15 mouse cellular contexts compared by ENCODE assay signal in the genomic region with DNA sequence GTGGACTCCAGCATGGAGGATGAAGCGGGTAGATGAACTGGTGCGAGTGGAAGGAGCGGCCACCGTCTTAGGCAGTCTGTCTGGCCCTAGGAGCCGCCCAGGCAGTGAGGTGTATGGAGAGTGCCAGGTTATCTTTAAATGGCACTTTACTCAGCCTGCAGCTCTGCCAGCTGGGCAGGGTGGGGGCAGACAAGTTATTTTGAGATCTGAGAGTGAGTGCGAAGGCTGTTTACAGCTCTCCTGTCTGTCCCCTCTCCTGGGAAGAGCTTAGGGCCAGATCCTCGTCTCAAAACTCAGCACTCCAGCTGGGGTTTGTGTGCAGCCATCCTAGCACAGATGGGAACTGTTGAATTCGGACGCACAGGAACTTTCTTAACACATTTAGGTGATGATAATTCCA. TPM values are rescaled to one million over a fixed set of nuclear protein-coding genes. Genes with fewer than 3 reads are reported as not detected.
A peak's percentile ranks its signal among the peaks of the same experiment; 100 is the strongest.
DNase-seq lines count a peak whose midpoint lies in the region; ATAC-seq and TF ChIP-seq lines count a peak whose summit lies in the region.
"Had no signal": no experiment of that assay in that cellular context is flagged by ENCODE, and none has a peak within 500 bp of the region (broad histone marks: within the 10 kb centered on the region; RNA-seq: fewer than 3 reads in every experiment).

No protein-coding gene starts in this region.

- 25% methylated on average over 9 of the region's 9 CpGs for WGBS in heart, embryonic 13.5 days
- WGBS in olfactory bulb, adult 2 months, result 41% methylated on average over 9 of the region's 9 CpGs
- WGBS in hindbrain, embryonic 11.5 days, result 76% methylated on average over 9 of the region's 9 CpGs

- H3K9ac ChIP-seq in heart, embryonic 13.5 days, result peak overlapping the region; percentile 67
- H3K9ac ChIP-seq in hindbrain, embryonic 11.5 days (ENCODE audit: low read depth, low read length), result no peak overlapping the region
- H3K9ac ChIP-seq: forebrain, embryonic 13.5 days; limb, embryonic 13.5 days; stomach, embryonic 15.5 days had no signal

- no peak for ATAC-seq in heart, embryonic 13.5 days (ENCODE audit: extremely low read depth, insufficient number of reproducible peaks, low FRiP score, low TSS enrichment)
- no peak for ATAC-seq in hindbrain, embryonic 11.5 days (ENCODE audit: low FRiP score)
- ATAC-seq: forebrain, embryonic 13.5 days had no signal

- peak overlapping the region; percentile 46 for H3K4me2 ChIP-seq in heart, embryonic 13.5 days
- H3K4me2 ChIP-seq in hindbrain, embryonic 11.5 days (replicated peaks; ENCODE audit: low read depth, low read length), result no peak overlapping the region
- H3K4me2 ChIP-seq: forebrain, embryonic 13.5 days; limb, embryonic 13.5 days; midbrain, embryonic 11.5 days; stomach, embryonic 15.5 days had no signal

- TF ChIP-seq POLR2A in olfactory bulb, adult 2 months (IDR thresholded peaks at IDR 0.05; ENCODE audit: insufficient read depth, low read depth, low read length), result no peak

- intact Hi-C loops in left cerebral cortex, postnatal 4 days (cut with DNase I), result no loop called here

- TF ChIP-seq CTCF in olfactory bulb, adult 2 months (IDR thresholded peaks at IDR 0.05; ENCODE audit: insufficient read depth, low read depth, low read length), result no peak

- peaks cover 21% of the 10 kb centered on the region for H3K36me3 ChIP-seq in heart, embryonic 13.5 days
- 0 out of 2 replicates have a peak, but pooled peaks cover under 1% of the 10 kb centered on the region for H3K36me3 ChIP-seq in hindbrain, embryonic 11.5 days (ENCODE audit: control insufficient read depth, insufficient read depth, low read length)

- no peak overlapping the region for H3K4me3 ChIP-seq in heart, embryonic 13.5 days
- no peak overlapping the region for H3K4me3 ChIP-seq in olfactory bulb, adult 2 months (ENCODE audit: insufficient read depth, low read depth, low read length)
- no peak overlapping the region for H3K4me3 ChIP-seq in hindbrain, embryonic 11.5 days (ENCODE audit: low read depth, low read length)
- H3K4me3 ChIP-seq: forebrain, embryonic 13.5 days; limb, embryonic 13.5 days; stomach, embryonic 15.5 days had no signal

- H3K4me1 ChIP-seq in heart, embryonic 13.5 days, result peaks cover 50% of the 10 kb centered on the region
- H3K4me1 ChIP-seq in olfactory bulb, adult 2 months (ENCODE audit: control insufficient read depth, insufficient read depth, low read length), result peaks cover 37% of the 10 kb centered on the region
- peaks cover 4% of the 10 kb centered on the region; the same call in 1 of the 2 replicates for H3K4me1 ChIP-seq in hindbrain, embryonic 11.5 days (replicated peaks; ENCODE audit: control insufficient read depth, insufficient read depth, low read length)

- 0 out of 2 replicates have a peak, but pooled peaks cover 3% of the 10 kb centered on the region for H3K27me3 ChIP-seq in heart, embryonic 13.5 days (replicated peaks)
- no peaks in the 10 kb centered on the region for H3K27me3 ChIP-seq in hindbrain, embryonic 11.5 days (ENCODE audit: control insufficient read depth, insufficient read depth, low read length)
- H3K27me3 ChIP-seq: forebrain, embryonic 13.5 days; limb, embryonic 13.5 days; stomach, embryonic 15.5 days had no signal

- no peaks in the 10 kb centered on the region for H3K9me3 ChIP-seq in heart, embryonic 13.5 days
- no peaks in the 10 kb centered on the region for H3K9me3 ChIP-seq in hindbrain, embryonic 11.5 days (ENCODE audit: control insufficient read depth, low read length)
- H3K9me3 ChIP-seq: forebrain, embryonic 13.5 days; limb, embryonic 13.5 days; stomach, embryonic 15.5 days had no signal

- H3K27ac ChIP-seq in heart, embryonic 13.5 days (replicated peaks), result peak overlapping the region; percentile 70
- H3K27ac ChIP-seq in olfactory bulb, adult 2 months (ENCODE audit: insufficient read depth, low read depth, low read length), result peak overlapping the region; percentile 54
- H3K27ac ChIP-seq in hindbrain, embryonic 11.5 days (ENCODE audit: low read depth, low read length), result no peak overlapping the region
- H3K27ac ChIP-seq: forebrain, embryonic 13.5 days; limb, embryonic 13.5 days had no signal

- DNase-seq in left cerebral cortex, adult 18-20 months (ENCODE audit: low spot score in 2 of 2), result peak; percentile 59 to 78
- no peak for DNase-seq in left cerebral cortex, postnatal 4 days
- DNase-seq in gastrocnemius, postnatal 25 days, result peak; percentile 80
- no peak for DNase-seq in thymus, postnatal 25 days
- no peak for DNase-seq in embryo, embryonic 10.5 days (ENCODE audit: low spot score)
- no peak for DNase-seq in hindbrain, embryonic 11.5 days (ENCODE audit: low spot score)
- DNase-seq: kidney, postnatal 14 days; lung, adult 2 months; retina, postnatal 1 day had no signal

RNA-seq across cellular contexts. Expression of a gene that starts 3.5 kb away (rescaled TPM):
- 100 to 1,000 TPM; 160 to 186 TPM for total RNA-seq in left cerebral cortex, adult 18-20 months (2021)
- total RNA-seq in left cerebral cortex, postnatal 4 days (2021), result 10 to 100 TPM; 75.2 to 79.1 TPM
- total RNA-seq in gastrocnemius, postnatal 25 days (2021), result 100 to 1,000 TPM; 236 to 261 TPM
- polyA plus RNA-seq in heart, embryonic 13.5 days (2015; fragmentation: Nextera tagmentation; extraction: Ambion mirVana), result 27.5 and 30.8 TPM in 2 replicates
- not detected in 2 replicates for polyA plus RNA-seq in olfactory bulb, adult 2 months (2012; ENCODE audit: insufficient read depth, insufficient read length, low replicate concordance, missing spikeins)
- 40.1 and 44.5 TPM in 2 replicates for polyA plus RNA-seq in hindbrain, embryonic 11.5 days (2014; fragmentation: Nextera tagmentation; extraction: Ambion mirVana)

RNA-seq across cellular contexts. Expression of a gene that starts 51.7 kb away (rescaled TPM):
- 100 to 1,000 TPM; 172 to 174 TPM for total RNA-seq in left cerebral cortex, adult 18-20 months (2021)
- total RNA-seq in left cerebral cortex, postnatal 4 days (2021), result 100 to 1,000 TPM; 170 to 180 TPM
- total RNA-seq in gastrocnemius, postnatal 25 days (2021), result 10 to 100 TPM; 26.0 to 29.0 TPM
- 76.6 and 80.2 TPM in 2 replicates for polyA plus RNA-seq in heart, embryonic 13.5 days (2015; fragmentation: Nextera tagmentation; extraction: Ambion mirVana)
- not detected in 2 replicates for polyA plus RNA-seq in olfactory bulb, adult 2 months (2012; ENCODE audit: insufficient read depth, insufficient read length, low replicate concordance, missing spikeins)
- polyA plus RNA-seq in hindbrain, embryonic 11.5 days (2014; fragmentation: Nextera tagmentation; extraction: Ambion mirVana), result 176 and 217 TPM in 2 replicates

RNA-seq across cellular contexts. Expression of a gene that starts 54.0 kb away (rescaled TPM):
- total RNA-seq in left cerebral cortex, adult 18-20 months (2021), result under 1 TPM; 0.72 to 0.82 TPM
- under 1 TPM; 0.30 to 0.46 TPM for total RNA-seq in left cerebral cortex, postnatal 4 days (2021)
- 10 to 100 TPM in 1 of 2 experiments, 1 to 10 TPM in 1; 3.0 to 10.9 TPM for total RNA-seq in gastrocnemius, postnatal 25 days (2021)
- polyA plus RNA-seq in heart, embryonic 13.5 days (2015; fragmentation: Nextera tagmentation; extraction: Ambion mirVana), result 1.2 and 1.4 TPM in 2 replicates
- not detected in 2 replicates for polyA plus RNA-seq in olfactory bulb, adult 2 months (2012; ENCODE audit: insufficient read depth, insufficient read length, low replicate concordance, missing spikeins)
- 0.32 and 0.45 TPM in 2 replicates for polyA plus RNA-seq in hindbrain, embryonic 11.5 days (2014; fragmentation: Nextera tagmentation; extraction: Ambion mirVana)

Comparison
In these comparisons a context has a peak if more than half of its experiments do, and no peak if none do; other contexts are left out.
1. DNase-seq: peak in left cerebral cortex, adult 18-20 months (2 of 2) and gastrocnemius, postnatal 25 days (single experiment); none in left cerebral cortex, postnatal 4 days (single experiment), thymus, postnatal 25 days (single experiment), embryo, embryonic 10.5 days (single experiment) and hindbrain, embryonic 11.5 days (single experiment).
2. RNA of a gene that starts 51.7 kb away (total RNA-seq): 170 to 180 TPM in left cerebral cortex, postnatal 4 days and 172 to 174 TPM in left cerebral cortex, adult 18-20 months; 26.0 to 29.0 TPM in gastrocnemius, postnatal 25 days; every median in the first group is over 4 times any median in the second.